Mouse (Mus musculus) myocyte (in vitro differentiated cells): Measurements from ENCODE around the gene Il17rd.

Experiments
- E2F4 ChIP-seq: IDR thresholded peaks from one replicate; pipeline ENCODE4 v1.6.1; 2011; ENCODE audit warnings: mild to moderate bottlenecking, control low read depth, moderate library complexity; ENCODE audit not compliant: insufficient read depth
- MYOD1 ChIP-seq, 3 experiments: IDR thresholded peaks; one replicate each; pipeline ENCODE4 v1.6.1; 2011; ENCODE audit warnings: control low read depth in 2 of 3, low read depth in 2 of 3, mild to moderate bottlenecking in 2 of 3, moderate library complexity in 1 of 3; ENCODE audit not compliant: insufficient read length in 2 of 3, control insufficient read depth in 1 of 3
- POLR2A ChIP-seq: IDR thresholded peaks from one replicate; pipeline ENCODE4 v1.6.1; 2011; ENCODE audit warnings: low read depth, mild to moderate bottlenecking, control low read depth, moderate library complexity; ENCODE audit not compliant: insufficient read length
- POLR2AphosphoS2 ChIP-seq: IDR thresholded peaks from one replicate; pipeline ENCODE4 v1.6.1; 2011; ENCODE audit warnings: low read depth, control low read depth; ENCODE audit not compliant: insufficient read length
- TCF12 ChIP-seq: IDR thresholded peaks from one replicate; pipeline ENCODE4 v1.6.1; 2011; ENCODE audit warnings: mild to moderate bottlenecking, control low read depth; ENCODE audit not compliant: poor library complexity, insufficient read depth, severe bottlenecking
- USF1 ChIP-seq: IDR thresholded peaks from one replicate; pipeline ENCODE4 v1.6.1; 2011; ENCODE audit warnings: low read depth, mild to moderate bottlenecking, control low read depth, moderate library complexity

DNA sequence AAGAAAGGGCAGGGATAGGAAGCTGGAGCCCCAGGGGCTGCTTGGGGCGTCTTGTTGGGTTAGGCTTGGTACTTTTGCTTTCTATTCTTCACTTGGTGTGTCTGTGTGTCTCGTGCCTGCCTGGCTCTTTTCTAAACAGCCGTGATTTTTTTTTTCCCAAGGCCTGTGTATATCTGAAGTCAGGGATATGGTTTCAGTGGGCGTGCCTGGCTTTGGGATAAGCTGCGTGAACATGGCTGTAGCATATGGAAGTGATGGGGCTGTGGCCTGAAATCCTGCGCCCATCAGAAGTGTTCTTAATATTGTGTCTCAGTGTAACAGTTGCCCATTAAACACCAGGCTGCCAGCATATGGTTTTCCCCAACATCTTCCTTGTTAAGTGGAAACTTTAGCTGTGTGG, 36.3 kb downstream of the Il17rd start:
- no peak for TF ChIP-seq TCF12
- no peak for TF ChIP-seq POLR2A
- no peak for TF ChIP-seq USF1
- TF ChIP-seq POLR2AphosphoS2 = no peak
- no peak for TF ChIP-seq E2F4
- no peak for TF ChIP-seq MYOD1 (IDR thresholded peaks at IDR 0.05; ENCODE audit: control insufficient read depth in 1 of 3, insufficient read length in 2 of 3, low read depth in 2 of 3)
